Mouse (Mus musculus) liver, embryonic 13.5 days (tissue): ENCODE data around the gene Ptk7. TPM values are rescaled to one million over a fixed set of nuclear protein-coding genes. Genes with fewer than 3 reads are reported as not detected.

ENCODE experiments used
- ATAC-seq: fragments of 200-750 bp; cut with Nextera tagmentation; 2 replicates; pipeline ENCODE4 v1.8.0; 2017; ENCODE audit warnings: low read depth, mild to moderate bottlenecking, moderate number of reproducible peaks, moderate library complexity
- DNase-seq: peaks from one replicate; pipeline ENCODE4 v3.0.0; 2022
- H3K27ac ChIP-seq: fragments of 300-500 bp; sonication (generic); 2 replicates; pipeline ENCODE4 v1.5.1; 2015; ENCODE audit warnings: moderate library complexity, mild to moderate bottlenecking, inconsistent platforms
- H3K27me3 ChIP-seq: fragments of 300-500 bp; sonication (generic); 2 replicates; pipeline ENCODE4 v1.6.1; 2015; ENCODE audit warnings: mild to moderate bottlenecking, inconsistent platforms
- H3K36me3 ChIP-seq: fragments of 300-500 bp; sonication (generic); 2 replicates; pipeline ENCODE4 v1.6.1; 2015; ENCODE audit warnings: mild to moderate bottlenecking, inconsistent platforms
- H3K4me1 ChIP-seq: fragments of 300-500 bp; sonication (generic); replicated peaks from 2 replicates; pipeline ENCODE4 v1.6.1; 2015; ENCODE audit warnings: inconsistent platforms
- H3K4me2 ChIP-seq: fragments of 300-500 bp; sonication (generic); 2 replicates; pipeline ENCODE4 v1.6.1; 2015; ENCODE audit warnings: inconsistent platforms, mild to moderate bottlenecking, moderate library complexity
- H3K4me3 ChIP-seq: fragments of 300-500 bp; sonication (generic); replicated peaks from 2 replicates; pipeline ENCODE4 v1.5.1; 2015; ENCODE audit warnings: mild to moderate bottlenecking, inconsistent platforms
- H3K9ac ChIP-seq: fragments of 300-500 bp; sonication (generic); 2 replicates; pipeline ENCODE4 v1.6.1; 2015; ENCODE audit warnings: mild to moderate bottlenecking, inconsistent platforms
- H3K9me3 ChIP-seq: fragments of 300-500 bp; sonication (generic); replicated peaks from 2 replicates; pipeline ENCODE4 v1.6.1; 2016; ENCODE audit warnings: inconsistent platforms
- WGBS: fragments of 180-500 bp; shearing (Covaris S2); methylation state at CpG from one replicate; pipeline ENCODE4 v1.1.7; 2015; ENCODE audit not compliant: insufficient replicate concordance; 5-methylcytosine and 5-hydroxymethylcytosine counted together
- polyA plus RNA-seq: library from polyadenylated mRNA; unstranded; fragments of >200 nt; fragmentation: Nextera tagmentation; extraction: Ambion mirVana; gene quantifications from 2 replicates; pipeline ENCODE4 v1.2.1, GENCODE M21; 2015

Gene Ptk7
- polyA plus RNA-seq, 1 experiment from 2014 or later = 8.0 TPM

DNA sequence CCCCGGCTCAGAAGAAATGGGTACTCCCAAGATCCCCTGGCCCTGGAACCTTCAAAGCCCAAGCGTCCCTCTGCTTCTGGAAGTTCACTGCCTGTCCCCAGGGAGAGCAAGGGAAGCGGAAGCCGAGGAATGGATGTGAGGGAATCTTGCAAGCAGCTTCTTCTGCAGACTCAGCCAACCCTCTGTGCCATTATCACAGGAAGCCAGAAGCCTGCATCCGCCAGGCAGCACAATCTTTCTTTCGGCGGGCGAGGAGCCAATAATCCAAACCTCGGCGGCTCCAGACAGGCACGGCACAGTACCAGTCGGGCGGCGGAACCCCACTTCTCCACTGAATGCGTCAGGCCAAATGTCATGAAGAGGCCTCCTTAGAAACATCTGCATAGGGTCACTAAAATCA is 8.0 kb downstream of the Ptk7 start:
- DNase-seq = no peak

DNA sequence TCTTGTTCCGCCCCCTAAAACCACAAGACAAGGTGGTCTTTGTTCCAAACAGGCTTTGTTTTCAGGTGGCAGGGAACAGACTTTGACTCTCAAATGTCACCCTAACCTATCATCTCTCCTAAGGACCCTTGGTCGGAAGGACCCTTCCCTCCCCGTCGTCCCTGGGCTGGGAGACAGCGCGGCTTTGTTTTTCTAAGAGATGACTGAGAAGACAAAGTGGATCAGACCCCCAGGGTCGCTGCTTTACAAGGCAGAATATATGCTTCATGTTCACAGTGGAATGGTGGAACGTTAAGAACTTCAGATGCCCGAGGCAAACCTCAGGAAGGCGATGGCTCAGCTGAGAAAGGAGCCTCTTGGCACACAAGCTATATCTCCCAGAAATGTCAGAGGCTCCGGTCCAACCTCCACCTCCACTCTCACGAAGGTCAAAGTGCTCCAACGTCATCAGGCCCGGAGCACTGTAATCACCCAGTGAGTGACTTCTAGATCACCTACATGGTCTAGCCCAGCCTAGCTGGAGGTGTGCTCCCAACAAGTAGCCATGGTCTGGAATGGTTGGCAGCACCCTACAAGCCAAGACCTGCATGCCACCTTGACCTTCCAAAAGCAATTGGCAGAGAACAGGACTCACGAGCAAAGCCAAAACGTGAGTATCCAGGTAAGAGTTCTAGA is 9.5 kb downstream of the Ptk7 start:
- Histone ChIP-seq H3K9me3 (no peaks in the 10 kb centered on the region), H3K4me1 (peaks cover 62% of the 10 kb centered on the region), H3K27me3 (peaks cover 9% of the 10 kb centered on the region), H3K27ac (no peak overlapping the region), H3K9ac (no peak overlapping the region), H3K4me3 (no peak overlapping the region), H3K36me3 (no peaks in the 10 kb centered on the region), H3K4me2 (no peak overlapping the region)
- 52% methylated on average over 16 of the region's 16 CpGs for WGBS
- DNase-seq (no peak), ATAC-seq (no peak)

More for the DNA sequence above, 8.0 kb downstream of the Ptk7 start:
- WGBS = 50% methylated on average over 15 of the region's 15 CpGs
- no peak overlapping the region for H3K9ac ChIP-seq
- no peaks in the 10 kb centered on the region for H3K9me3 ChIP-seq
- 0 out of 2 replicates have a peak overlapping the region, but pooled peaks have one; percentile 48 for H3K27ac ChIP-seq
- H3K4me2 ChIP-seq = 0 out of 2 replicates have a peak overlapping the region, but pooled peaks have one; percentile 21
- H3K4me3 ChIP-seq = no peak overlapping the region
- H3K36me3 ChIP-seq = no peaks in the 10 kb centered on the region
- H3K27me3 ChIP-seq = peaks cover 9% of the 10 kb centered on the region
- peaks cover 62% of the 10 kb centered on the region for H3K4me1 ChIP-seq
- no peak for ATAC-seq

DNA sequence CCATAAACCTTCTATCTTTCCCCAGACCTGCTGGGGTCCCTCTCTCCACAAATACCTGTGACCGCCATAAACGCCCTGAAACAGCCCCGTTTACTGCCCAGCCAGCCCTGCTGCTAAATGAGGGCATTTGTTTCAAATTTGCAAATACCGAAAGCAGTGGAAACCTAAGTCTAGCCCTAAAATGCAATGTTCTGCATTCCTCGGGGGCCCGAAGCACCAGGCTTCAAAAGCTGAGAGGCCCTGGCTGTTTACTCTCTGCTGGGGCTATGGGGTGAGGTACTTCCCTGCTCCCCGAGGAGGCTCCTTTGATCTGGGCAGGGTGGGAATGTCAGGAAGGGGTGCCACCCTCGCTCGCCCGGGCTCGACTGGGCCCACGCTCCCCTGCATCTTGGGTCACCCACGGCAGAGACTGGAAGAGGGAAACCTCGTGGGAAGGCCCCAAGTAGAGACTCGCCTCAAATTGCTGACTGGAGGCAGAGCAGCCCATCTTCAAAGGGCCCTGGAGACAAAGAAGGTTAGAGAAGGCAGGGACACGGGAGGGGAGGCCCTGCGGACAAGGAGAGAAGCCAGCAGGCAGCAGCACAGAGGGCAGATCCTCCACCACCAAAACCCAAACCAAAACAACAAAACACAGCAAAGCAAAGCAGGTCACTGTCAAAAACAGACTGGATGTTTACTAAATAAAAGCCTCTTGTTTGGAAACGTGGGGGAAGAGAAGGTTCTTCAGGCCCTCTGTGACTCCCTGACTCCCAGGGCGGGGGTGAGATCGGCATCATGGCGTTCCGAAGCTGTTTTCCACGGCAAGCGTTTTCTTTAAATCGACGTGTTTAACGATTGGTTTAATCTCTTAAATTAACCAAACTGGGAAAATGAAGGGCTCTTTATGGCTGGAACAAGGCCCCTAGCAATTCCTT is 10.3 kb downstream of the Ptk7 start:
- WGBS = 45% methylated on average over 27 of the region's 27 CpGs
- H3K4me3 ChIP-seq = no peak overlapping the region
- ATAC-seq (no peak), DNase-seq (no peak)
- peaks cover 56% of the 10 kb centered on the region for H3K4me1 ChIP-seq
- H3K9me3 ChIP-seq = no peaks in the 10 kb centered on the region
- peaks cover 3% of the 10 kb centered on the region for H3K27me3 ChIP-seq
- peak overlapping the region; percentile 8; the same call in 1 of the 2 replicates for H3K4me2 ChIP-seq
- peak overlapping the region; percentile 10; the same call in 1 of the 2 replicates for H3K27ac ChIP-seq
- H3K36me3 ChIP-seq = no peaks in the 10 kb centered on the region
- H3K9ac ChIP-seq = no peak overlapping the region

DNA sequence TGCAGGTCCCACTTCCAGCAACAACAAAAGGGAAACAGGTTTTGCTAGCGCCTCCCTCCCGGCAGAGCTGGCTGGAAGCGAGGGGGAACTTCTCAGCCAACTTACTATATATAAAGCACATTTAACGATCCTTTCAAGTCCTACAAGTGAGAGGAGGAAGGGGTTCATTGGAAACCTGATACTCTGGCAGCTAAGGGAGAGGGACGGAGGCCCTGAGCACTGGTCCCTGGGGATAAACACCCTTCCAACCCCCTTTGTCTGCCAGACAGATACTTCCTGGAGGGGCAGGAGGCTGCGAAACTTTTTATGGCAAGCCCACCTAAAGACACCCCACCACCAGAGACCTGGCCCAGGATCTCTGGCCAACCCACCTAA is 10.9 kb downstream of the Ptk7 start:
- Histone ChIP-seq H3K27ac (peak overlapping the region; percentile 10; the same call in 1 of the 2 replicates), H3K36me3 (no peaks in the 10 kb centered on the region), H3K4me2 (peak overlapping the region; percentile 8; the same call in 1 of the 2 replicates), H3K27me3 (0 out of 2 replicates have a peak, but pooled peaks cover 3% of the 10 kb centered on the region), H3K9ac (no peak overlapping the region), H3K4me3 (no peak overlapping the region), H3K4me1 (peaks cover 56% of the 10 kb centered on the region), H3K9me3 (no peaks in the 10 kb centered on the region)
- WGBS = 44% methylated on average over 6 of the region's 6 CpGs
- DNase-seq (no peak), ATAC-seq (no peak)

DNA sequence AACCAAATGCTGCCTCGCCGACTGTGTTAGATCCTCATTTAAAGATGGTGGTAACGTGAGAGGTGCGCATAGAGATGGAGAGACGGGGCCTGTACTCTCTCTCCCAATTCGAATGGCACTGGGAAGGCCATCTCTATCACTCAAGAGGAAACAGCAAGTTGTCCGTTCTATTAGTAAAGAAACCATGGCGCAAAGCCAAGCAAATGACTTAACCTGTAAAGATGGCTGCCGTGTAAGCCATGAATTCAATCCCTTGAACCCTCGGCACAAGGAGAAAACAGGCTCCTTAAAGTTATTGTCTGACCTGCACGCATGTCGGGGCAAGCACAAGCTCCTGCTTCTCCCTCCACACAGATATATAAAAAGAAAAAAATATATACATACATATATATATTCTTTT is 11.5 kb downstream of the Ptk7 start:
- no peaks in the 10 kb centered on the region for H3K36me3 ChIP-seq
- H3K27ac ChIP-seq = no peak overlapping the region
- ATAC-seq (no peak), DNase-seq (no peak)
- no peak overlapping the region for H3K4me3 ChIP-seq
- peaks cover 56% of the 10 kb centered on the region for H3K4me1 ChIP-seq
- H3K27me3 ChIP-seq = 0 out of 2 replicates have a peak, but pooled peaks cover 3% of the 10 kb centered on the region
- no peaks in the 10 kb centered on the region for H3K9me3 ChIP-seq
- no peak overlapping the region for H3K4me2 ChIP-seq
- no peak overlapping the region for H3K9ac ChIP-seq
- WGBS = 73% methylated on average over 12 of the region's 12 CpGs

DNA sequence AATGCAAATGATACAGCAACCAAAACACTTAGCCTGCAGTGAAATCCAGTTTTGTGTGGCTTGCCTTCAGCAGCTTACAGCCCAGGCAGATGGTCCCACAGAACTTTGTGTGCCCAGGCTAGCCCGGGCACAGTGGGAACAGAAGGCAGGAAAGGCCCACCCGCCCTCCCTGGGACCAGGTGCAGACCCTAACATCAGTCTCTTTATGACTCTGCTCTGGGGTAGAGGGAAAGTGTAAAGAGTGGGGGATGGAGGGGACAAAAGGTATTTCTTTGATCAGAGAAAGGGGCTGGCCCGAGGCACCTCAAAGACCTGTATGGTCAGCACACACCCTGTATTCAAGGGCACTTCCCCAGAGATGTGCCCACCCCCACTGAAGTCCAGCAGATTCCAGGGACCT is 16.1 kb downstream of the Ptk7 start:
- no peak for DNase-seq
- H3K4me3 ChIP-seq = no peak overlapping the region
- peaks cover 35% of the 10 kb centered on the region for H3K4me1 ChIP-seq
- ATAC-seq = no peak
- H3K9me3 ChIP-seq = no peaks in the 10 kb centered on the region
- H3K9ac ChIP-seq = no peak overlapping the region
- WGBS = 42% methylated on average over 3 of the region's 3 CpGs
- no peaks in the 10 kb centered on the region for H3K27me3 ChIP-seq
- no peak overlapping the region for H3K4me2 ChIP-seq
- H3K36me3 ChIP-seq = no peaks in the 10 kb centered on the region
- no peak overlapping the region for H3K27ac ChIP-seq

DNA sequence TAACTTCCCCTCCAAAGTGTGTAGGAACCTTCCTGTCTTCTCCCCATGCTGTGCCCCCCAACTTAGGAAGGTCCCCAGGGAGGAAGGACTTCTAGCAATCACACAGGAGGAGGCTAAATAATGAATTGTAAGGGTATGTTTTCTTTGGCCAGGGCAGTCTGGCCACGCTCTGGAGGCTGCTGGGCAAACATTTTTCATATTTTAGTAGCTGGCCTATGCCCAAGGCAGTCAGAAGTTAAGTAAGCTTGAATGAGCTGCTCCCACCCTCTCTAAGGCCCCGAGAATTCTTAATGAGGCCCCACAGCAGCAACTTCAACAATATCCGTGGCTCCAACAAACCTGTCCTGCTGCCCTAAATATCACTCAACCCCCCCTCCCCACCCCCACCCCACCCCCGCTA is 16.5 kb downstream of the Ptk7 start:
- no peak overlapping the region for H3K4me3 ChIP-seq
- H3K27me3 ChIP-seq = no peaks in the 10 kb centered on the region
- H3K4me2 ChIP-seq = no peak overlapping the region
- H3K36me3 ChIP-seq = no peaks in the 10 kb centered on the region
- ATAC-seq = no peak
- 38% methylated on average over 4 of the region's 4 CpGs for WGBS
- DNase-seq = no peak
- H3K9me3 ChIP-seq = no peaks in the 10 kb centered on the region
- H3K4me1 ChIP-seq = peaks cover 31% of the 10 kb centered on the region
- H3K27ac ChIP-seq = no peak overlapping the region
- H3K9ac ChIP-seq = no peak overlapping the region

DNA sequence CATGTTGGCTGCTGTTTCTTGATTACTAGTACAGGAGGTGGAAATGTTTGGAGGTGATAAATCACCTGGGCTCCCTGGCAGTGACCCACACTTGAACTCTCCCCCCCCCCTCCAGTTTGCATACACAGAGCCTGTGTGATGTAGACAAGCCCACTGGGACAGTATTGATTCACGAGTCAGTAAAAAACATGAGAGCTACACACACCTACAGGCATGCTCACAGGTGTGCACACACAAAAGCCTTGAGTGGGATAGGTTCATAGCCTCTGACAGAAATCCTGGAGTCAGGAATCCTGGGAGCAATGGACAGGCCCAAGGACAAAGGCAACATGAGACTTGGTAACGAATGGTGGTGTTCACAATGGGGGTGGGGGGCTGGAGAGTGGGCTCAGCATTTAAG is 17.1 kb downstream of the Ptk7 start:
- no peaks in the 10 kb centered on the region for H3K9me3 ChIP-seq
- ATAC-seq = no peak
- H3K27me3 ChIP-seq = no peaks in the 10 kb centered on the region
- no peak overlapping the region for H3K4me3 ChIP-seq
- H3K9ac ChIP-seq = no peak overlapping the region
- 69% methylated on average over 2 of the region's 2 CpGs for WGBS
- H3K36me3 ChIP-seq = no peaks in the 10 kb centered on the region
- peaks cover 26% of the 10 kb centered on the region for H3K4me1 ChIP-seq
- H3K4me2 ChIP-seq = no peak overlapping the region
- no peak overlapping the region for H3K27ac ChIP-seq
- DNase-seq = no peak

DNA sequence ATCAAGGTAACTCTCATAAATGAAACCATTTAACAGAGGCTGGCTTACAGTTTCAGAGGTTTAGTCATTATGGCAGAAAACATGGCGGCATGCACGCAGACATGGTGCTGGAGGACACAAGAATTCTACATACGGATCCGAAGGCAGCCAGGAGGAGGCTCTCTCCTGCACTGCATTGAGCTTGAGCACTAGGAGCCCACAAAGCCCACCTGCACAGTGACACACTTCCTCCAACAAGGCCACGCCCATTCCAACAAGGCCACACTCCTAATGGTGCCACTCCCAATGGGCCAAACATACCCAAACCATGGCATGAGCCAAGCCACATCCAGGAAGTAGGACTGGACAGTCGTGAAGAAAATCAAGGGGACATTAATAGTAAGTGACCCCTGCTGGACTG is 18.0 kb downstream of the Ptk7 start:
- Histone ChIP-seq H3K36me3 (no peaks in the 10 kb centered on the region), H3K4me3 (no peak overlapping the region), H3K4me1 (peaks cover 26% of the 10 kb centered on the region), H3K4me2 (no peak overlapping the region), H3K9ac (no peak overlapping the region), H3K9me3 (no peaks in the 10 kb centered on the region), H3K27me3 (no peaks in the 10 kb centered on the region), H3K27ac (no peak overlapping the region)
- ATAC-seq = no peak
- no peak for DNase-seq
- 79% methylated on average over 6 of the region's 6 CpGs for WGBS

DNA sequence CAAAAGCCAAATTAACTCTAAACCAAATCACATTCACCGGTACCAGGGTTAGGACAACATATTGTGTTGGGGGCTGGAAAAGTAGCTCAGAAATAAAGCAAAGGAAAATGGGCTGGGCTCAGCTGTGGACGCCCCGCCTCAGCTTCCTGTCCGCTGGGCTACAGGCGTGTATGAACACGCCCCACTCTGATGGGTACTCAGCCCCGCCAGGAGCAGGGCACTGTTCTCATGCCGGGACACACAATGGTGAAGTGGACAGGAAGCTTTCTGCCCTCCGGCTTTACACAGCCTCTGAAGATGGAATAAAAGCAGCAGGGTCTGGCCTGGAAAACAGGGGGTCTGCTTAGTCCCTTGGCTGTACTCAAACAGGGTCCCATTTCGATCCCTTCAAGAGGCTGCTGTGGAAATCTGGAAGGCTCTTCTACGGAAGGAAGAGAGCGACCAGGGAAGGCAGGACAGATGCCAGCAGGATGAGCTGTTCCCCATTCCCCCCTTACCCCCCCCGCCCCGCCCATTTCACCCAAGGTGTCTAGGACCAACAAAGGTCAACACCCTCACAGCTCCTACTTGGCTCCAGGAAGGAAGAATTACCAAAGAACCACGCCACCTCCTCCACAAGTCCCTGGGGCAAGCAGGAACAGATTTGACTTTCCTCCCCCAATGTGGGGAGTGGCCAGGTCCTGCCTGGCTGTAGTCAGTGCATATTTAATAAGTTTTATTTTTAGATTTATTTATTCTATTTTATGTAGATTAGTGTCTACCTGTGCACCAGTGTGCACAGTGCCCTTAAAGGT is 19.4 kb downstream of the Ptk7 start:
- ATAC-seq (peak; percentile 48; the same call in 1 of the 2 replicates), DNase-seq (no peak)
- no peaks in the 10 kb centered on the region for H3K36me3 ChIP-seq
- H3K27ac ChIP-seq = no peak overlapping the region
- no peak overlapping the region for H3K4me3 ChIP-seq
- H3K9me3 ChIP-seq = no peaks in the 10 kb centered on the region
- 23% methylated on average over 15 of the region's 15 CpGs for WGBS
- H3K4me2 ChIP-seq = peak overlapping the region; percentile 26; the same call in 1 of the 2 replicates
- peaks cover 26% of the 10 kb centered on the region for H3K4me1 ChIP-seq
- H3K27me3 ChIP-seq = no peaks in the 10 kb centered on the region
- H3K9ac ChIP-seq = no peak overlapping the region

DNA sequence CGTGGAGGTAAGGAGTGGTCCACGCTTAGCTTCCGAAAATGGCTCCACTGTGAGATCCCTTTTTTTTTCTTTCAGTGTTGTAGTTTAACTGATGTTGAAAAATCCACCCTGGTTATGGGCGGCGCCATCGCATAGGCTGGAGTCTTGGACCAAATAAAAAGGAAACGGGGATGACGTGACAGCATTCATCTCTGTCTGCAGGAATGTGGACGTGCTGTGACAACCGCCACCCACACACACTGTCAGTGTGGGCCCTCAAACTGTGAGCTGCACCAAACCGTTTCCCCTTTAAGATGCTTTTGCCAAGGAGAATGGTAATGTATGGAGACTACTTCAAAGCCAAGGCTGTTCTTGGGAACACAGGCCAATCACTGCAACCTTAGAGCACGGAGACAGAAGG is 23.3 kb downstream of the Ptk7 start:
- H3K36me3 ChIP-seq = no peaks in the 10 kb centered on the region
- peaks cover 10% of the 10 kb centered on the region for H3K4me1 ChIP-seq
- no peak overlapping the region for H3K4me3 ChIP-seq
- no peaks in the 10 kb centered on the region for H3K9me3 ChIP-seq
- ATAC-seq = no peak
- no peaks in the 10 kb centered on the region for H3K27me3 ChIP-seq
- H3K4me2 ChIP-seq = no peak overlapping the region
- no peak overlapping the region for H3K27ac ChIP-seq
- 78% methylated on average over 12 of the region's 12 CpGs for WGBS
- DNase-seq = no peak
- H3K9ac ChIP-seq = no peak overlapping the region
